Mouse (Mus musculus) kidney, postnatal 4 days (tissue): ENCODE results near the gene Smpdl3a.

Experiments
- DNase-seq, 2 experiments: peaks; one replicate each; pipeline ENCODE4 v3.0.0; 2021; ENCODE audit warnings: mixed read lengths in 2 of 2

The Smpdl3a gene

GRCm38 (mm10) chr10:57822473-57822872, 28.3 kb downstream of the Smpdl3a start:
- DNase-seq: no peak

DNA sequence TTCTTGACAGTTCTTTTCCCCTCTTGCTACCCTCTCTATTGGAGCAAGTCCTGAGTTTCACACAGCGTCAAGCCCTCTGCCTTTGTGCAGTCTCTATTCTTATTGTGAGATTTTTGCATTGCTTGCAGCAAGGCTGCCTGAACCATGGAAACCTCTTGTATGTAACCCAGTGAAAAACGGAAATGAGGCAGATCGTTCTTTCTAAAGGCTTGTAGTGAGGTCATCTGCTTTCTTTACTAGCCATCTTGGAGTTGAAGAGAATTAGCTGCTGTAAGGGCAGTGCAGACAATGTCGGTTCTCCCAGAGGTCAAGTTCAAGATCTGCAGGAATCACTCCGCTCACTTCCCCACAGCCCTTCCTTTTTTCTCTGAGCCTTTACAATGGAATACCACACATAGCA, 34.5 kb downstream of the Smpdl3a start:
- no peak for DNase-seq

DNA sequence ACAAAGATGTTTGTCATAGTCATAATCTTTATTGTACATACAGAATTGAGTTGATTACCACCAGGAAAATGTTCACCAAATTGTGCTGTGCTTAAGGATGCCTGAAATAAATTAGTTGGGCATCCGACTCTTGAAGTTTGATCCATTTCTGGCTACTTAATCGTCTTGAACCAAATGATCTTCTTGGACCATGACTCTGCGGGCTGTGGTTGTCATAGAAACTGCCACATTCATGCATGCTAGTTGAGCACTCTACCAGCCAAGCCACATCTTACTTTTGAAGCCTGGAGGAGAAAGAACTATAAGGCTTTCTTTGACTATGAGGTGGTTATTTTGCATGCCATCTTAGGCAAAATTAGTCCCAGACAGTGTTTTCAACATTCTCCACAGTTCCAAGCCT, 35.5 kb downstream of the Smpdl3a start:
- no peak for DNase-seq

- no peak for DNase-seq
These were observed 41.0 kb downstream of the Smpdl3a start for GRCm38 (mm10) chr10:57835094-57835493.

DNA sequence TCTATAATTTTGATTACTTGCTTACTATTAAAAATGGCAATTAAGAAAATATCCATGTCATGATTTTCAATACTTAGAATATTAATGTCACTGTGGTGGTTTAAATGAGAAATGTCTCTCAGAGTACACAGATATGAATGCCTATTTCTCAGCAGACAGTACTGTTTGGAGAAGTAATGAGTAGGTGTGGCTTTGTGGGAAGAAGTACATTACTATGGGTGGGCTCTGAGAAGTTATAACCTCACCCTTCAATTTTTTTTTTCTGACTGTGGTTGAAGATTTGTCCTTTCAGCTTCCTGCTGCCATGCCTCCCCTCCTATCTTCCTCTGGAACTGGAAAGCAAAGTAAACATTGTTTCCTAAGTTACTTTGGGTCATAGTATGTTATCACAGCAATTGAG, 41.8 kb downstream of the Smpdl3a start:
- no peak for DNase-seq

DNA sequence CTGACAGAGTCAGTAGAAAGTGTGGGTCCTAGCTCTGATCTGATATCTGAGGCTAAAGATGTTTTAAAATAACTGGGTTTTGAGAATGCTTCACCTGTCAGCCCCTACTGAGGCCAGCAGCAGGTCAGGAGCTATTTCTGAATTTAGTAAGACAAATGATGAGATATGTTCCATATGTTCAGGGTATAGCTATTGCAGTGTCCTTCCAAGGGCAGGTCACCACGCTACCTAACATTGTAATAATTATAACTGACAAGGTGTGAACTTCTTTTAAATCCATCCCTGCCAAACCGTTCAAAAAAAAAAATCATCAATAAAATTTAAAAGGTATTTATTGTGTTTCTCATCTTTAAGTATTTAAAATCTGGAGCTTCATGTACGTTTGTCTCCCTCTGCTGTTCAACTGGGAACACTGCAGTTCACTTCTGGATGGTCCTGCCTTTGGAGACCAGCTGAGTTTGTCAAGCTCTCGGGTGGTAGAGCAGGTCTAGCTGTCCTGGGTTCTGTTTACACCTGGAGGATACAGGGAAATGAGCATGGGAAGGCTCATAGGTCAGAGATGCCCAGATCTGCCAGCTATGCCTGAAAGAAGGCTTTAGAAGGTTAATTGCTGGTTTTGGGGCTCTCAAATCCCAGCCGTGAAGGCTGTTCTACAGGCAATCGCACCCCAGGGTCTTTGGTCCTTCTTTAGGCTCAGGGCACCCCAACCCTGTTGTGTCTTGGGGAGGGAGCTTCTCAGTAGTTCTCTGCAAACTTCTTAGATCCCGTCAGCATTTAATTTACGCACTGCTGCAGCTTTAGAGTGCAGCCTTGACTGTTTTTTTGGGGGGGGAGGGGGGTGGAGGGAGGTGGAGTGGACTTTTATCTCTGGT, 47.7 kb downstream of the Smpdl3a start:
- peak; percentile 53 for DNase-seq

DNA sequence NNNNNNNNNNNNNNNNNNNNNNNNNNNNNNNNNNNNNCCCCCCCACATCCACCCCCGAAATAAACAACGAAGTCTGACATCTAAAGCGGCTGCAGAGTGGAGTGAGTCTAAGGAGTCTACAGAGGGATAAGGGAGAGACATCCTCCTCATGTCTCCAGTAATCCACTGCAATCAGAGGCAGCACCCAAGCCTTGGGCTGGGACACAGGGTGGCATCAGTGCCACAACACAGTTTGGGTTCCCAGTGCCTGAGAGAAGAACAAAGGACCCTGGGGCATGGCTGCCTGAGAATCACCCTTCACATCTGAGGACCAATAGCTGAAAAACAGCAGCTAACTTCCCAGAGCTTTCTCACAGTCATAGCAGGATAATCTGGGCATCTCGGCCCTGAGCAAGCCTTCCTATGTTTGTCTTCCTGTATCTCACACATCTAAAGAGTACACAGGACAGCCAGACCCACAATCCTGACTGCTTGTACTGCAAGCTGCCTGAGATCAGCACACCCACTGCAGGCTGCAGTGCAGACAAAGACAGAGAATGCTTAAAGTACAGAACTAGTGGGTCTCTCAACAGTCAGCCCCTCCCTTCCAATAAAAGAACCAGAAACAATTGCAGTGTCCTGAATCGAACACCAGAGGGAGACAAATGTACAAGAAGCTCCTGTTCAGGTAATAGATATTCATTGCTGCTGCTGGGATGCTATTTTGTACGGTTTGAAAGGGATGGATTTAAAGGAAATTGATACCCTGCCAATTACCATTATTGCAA, 54.0 kb downstream of the Smpdl3a start:
- peak; percentile 7 to 18 for DNase-seq
